Mouse (Mus musculus) retina, postnatal 1 day (tissue): ENCODE results near the gene Nol7.

Source experiments
- DNase-seq: peaks from one replicate; pipeline ENCODE4 v3.0.0-alpha.2; 2012

The Nol7 gene

DNA sequence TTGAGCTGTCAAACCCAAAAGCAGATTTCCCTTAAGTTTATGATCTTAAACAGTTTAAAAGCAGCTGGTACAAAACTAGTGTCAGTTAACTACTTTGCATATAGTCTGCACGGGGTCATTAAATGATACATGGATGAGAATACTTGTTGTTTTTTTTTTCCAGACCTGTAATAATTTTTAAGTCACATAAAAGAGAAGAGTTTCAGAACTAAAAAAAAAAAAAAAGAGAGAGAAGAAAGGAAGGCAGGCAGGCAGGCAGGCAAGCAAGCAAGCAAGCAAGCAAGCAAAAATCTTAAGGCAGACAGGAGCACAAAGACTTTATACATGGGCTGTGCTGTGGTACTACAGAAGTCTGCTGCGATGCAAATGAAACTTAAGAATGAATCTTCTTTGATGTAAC is 35.2 kb downstream of the Nol7 start:
- no peak for DNase-seq

DNA sequence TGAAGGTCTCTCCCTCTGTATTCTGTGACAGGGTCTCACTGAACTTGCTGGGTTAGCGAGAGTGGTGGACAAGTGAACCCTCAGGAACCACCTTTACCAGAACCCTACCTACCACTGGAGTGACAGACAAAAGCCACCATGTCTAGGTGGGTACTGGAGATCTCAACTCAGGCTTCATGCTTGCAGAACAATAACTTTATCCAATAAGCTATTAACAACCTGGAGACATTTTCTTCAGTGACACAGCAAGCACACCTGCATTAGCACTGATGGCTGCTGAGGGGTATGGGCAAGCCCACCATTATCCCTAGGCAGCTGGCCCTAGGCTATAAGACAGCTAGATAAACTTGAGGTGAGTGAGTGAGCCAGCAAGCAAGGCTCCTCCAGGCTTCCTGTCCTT is 42.2 kb downstream of the Nol7 start:
- no peak for DNase-seq

GRCm38 (mm10) chr13:43442551-43442950 is 44.4 kb downstream of the Nol7 start:
- no peak for DNase-seq

DNA sequence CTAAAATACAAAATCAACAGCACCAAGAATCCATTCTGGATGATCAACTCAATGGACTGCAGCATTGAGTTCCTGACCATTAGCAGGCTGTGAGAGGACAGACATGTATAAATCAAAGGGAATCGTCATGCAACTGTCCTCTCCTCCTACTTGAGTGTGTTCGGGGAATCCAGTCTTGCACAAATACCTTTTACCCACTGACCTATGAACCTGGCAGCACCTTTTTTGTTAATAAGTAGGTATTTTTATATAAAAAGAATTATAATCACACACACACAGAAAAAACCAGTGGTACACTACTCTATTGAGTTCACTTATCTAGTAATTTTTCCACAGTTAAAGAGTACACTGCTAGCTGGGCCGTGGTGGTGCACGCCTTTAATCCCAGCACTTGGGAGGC is 45.5 kb downstream of the Nol7 start:
- no peak for DNase-seq

GRCm38 (mm10) chr13:43444717-43445116 is 46.5 kb downstream of the Nol7 start:
- DNase-seq: no peak

GRCm38 (mm10) chr13:43445754-43446153 is 47.6 kb downstream of the Nol7 start:
- DNase-seq: no peak

- DNase-seq: no peak
Measured at GRCm38 (mm10) chr13:43447721-43448120, 49.5 kb downstream of the Nol7 start.

DNA sequence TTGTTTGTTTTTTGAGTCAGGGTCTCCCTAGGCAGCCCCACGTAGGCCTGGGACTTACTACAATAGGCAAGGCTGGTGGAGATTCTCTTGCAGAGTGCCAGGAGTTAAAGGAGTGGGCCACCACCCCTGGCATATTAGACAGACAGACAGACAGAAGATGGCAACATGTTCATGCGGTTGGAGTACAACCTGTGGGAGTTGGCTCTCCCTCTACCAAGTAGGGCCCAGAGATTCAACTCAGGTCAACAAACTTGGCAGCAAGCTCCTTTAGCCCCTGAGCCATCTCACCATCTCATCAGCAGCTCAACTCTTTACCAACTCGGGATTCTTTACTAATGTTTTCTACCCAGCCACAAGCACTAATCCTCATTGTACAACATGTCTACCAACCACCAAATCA is 52.5 kb downstream of the Nol7 start:
- no peak for DNase-seq

GRCm38 (mm10) chr13:43452177-43452576 is 54.0 kb downstream of the Nol7 start:
- DNase-seq: no peak

DNA sequence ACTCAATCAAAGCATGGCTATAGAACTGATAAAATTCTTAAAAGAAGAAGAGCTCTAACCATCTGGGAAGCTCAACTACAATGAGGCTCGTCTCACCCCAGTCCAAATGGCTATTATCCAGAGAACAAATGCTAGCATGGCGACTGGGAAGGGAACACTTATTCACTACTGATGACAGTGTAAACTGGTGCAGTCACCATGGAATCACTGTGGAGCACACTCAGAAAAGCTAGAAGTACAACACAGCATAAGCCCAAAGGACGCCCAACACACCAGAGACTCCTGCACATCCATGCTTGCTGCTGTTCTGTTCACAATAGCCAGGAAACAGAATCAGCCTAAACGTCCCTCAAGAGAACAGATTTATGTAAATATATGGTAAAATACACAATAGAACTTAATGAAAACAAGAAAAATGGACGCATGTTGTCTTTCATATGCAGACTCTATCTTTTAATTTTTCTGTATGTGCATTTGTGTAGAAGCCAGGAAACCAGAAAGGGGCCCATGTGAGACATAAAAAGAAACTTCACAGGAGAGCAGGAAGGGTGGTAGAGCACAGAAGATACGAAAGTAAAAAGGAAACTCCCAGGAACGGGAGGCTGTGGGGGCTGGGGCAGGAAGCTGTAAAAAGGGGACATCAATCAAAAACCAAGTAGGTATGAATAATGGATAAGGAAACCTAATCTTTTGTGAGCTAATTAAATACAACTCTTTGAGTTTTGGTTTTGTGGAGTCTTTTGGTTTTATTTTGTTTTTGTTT is 54.8 kb downstream of the Nol7 start:
- DNase-seq: no peak

GRCm38 (mm10) chr13:43454431-43454830 is 56.2 kb downstream of the Nol7 start:
- no peak for DNase-seq
